Mouse (Mus musculus) embryonic facial prominence, embryonic 11.5 days (tissue): Measurements from ENCODE around the gene Src. TPM values are rescaled to one million over a fixed set of nuclear protein-coding genes. Genes with fewer than 3 reads are reported as not detected.
A peak's percentile ranks its signal among the peaks of the same experiment; 100 is the strongest.

Experiments
- ATAC-seq: fragments of 200-750 bp; cut with Nextera tagmentation; replicated peaks from 2 replicates; pipeline ENCODE4 v1.8.0; 2017; ENCODE audit warnings: low read depth; ENCODE audit not compliant: insufficient number of reproducible peaks, low FRiP score, low TSS enrichment
- DNase-seq: peaks from one replicate; pipeline ENCODE4 v3.0.0-alpha.2; 2015; ENCODE audit warnings: low spot score
- H3K27ac ChIP-seq: fragments of 300-500 bp; sonication (generic); replicated peaks from 2 replicates; pipeline ENCODE4 v1.5.1; 2014; ENCODE audit warnings: mild to moderate bottlenecking, low read depth, low read length, control low read depth
- H3K27me3 ChIP-seq: fragments of 300-500 bp; sonication (generic); 2 replicates; pipeline ENCODE4 v1.6.1; 2014; ENCODE audit warnings: mild to moderate bottlenecking, low read length, moderate library complexity, mixed read lengths; ENCODE audit not compliant: control insufficient read depth, insufficient read depth
- H3K36me3 ChIP-seq: fragments of 300-500 bp; sonication (generic); replicated peaks from 2 replicates; pipeline ENCODE4 v1.6.1; 2014; ENCODE audit warnings: low read depth, mild to moderate bottlenecking, low read length, moderate library complexity, mixed read lengths; ENCODE audit not compliant: control insufficient read depth, insufficient read depth
- H3K4me1 ChIP-seq: fragments of 300-500 bp; sonication (generic); 2 replicates; pipeline ENCODE4 v1.6.1; 2014; ENCODE audit warnings: low read length, mixed read lengths; ENCODE audit not compliant: control insufficient read depth, insufficient read depth
- H3K4me2 ChIP-seq: fragments of 300-500 bp; sonication (generic); 2 replicates; pipeline ENCODE4 v1.6.1; 2014; ENCODE audit warnings: low read depth, mild to moderate bottlenecking, control low read depth, low read length, moderate library complexity
- H3K4me3 ChIP-seq: fragments of 300-500 bp; sonication (generic); 2 replicates; pipeline ENCODE4 v1.5.1; 2014; ENCODE audit warnings: low read depth, low read length, control low read depth
- H3K9ac ChIP-seq: fragments of 300-500 bp; sonication (generic); replicated peaks from 2 replicates; pipeline ENCODE4 v1.6.1; 2014; ENCODE audit warnings: mild to moderate bottlenecking, control low read depth, low read length
- H3K9me3 ChIP-seq: fragments of 300-500 bp; sonication (generic); replicated peaks from 2 replicates; pipeline ENCODE4 v1.6.1; 2016; ENCODE audit warnings: mild to moderate bottlenecking, low read length, inconsistent platforms, mixed read lengths; ENCODE audit not compliant: control insufficient read depth
- WGBS: fragments of 180-500 bp; shearing (Covaris S2); extraction: QIAGEN DNeasy Blood & Tissue Kit; methylation state at CpG from one replicate; pipeline ENCODE4 v1.1.7; 2014; 5-methylcytosine and 5-hydroxymethylcytosine counted together
- polyA plus RNA-seq: library from polyadenylated mRNA; unstranded; fragments of >200 nt; fragmentation: Nextera tagmentation; extraction: Ambion mirVana; gene quantifications from 2 replicates; pipeline ENCODE4 v1.2.1, GENCODE M21; 2014

Src gene
- polyA plus RNA-seq, 1 experiment from 2014 or later: 13.9 TPM

DNA sequence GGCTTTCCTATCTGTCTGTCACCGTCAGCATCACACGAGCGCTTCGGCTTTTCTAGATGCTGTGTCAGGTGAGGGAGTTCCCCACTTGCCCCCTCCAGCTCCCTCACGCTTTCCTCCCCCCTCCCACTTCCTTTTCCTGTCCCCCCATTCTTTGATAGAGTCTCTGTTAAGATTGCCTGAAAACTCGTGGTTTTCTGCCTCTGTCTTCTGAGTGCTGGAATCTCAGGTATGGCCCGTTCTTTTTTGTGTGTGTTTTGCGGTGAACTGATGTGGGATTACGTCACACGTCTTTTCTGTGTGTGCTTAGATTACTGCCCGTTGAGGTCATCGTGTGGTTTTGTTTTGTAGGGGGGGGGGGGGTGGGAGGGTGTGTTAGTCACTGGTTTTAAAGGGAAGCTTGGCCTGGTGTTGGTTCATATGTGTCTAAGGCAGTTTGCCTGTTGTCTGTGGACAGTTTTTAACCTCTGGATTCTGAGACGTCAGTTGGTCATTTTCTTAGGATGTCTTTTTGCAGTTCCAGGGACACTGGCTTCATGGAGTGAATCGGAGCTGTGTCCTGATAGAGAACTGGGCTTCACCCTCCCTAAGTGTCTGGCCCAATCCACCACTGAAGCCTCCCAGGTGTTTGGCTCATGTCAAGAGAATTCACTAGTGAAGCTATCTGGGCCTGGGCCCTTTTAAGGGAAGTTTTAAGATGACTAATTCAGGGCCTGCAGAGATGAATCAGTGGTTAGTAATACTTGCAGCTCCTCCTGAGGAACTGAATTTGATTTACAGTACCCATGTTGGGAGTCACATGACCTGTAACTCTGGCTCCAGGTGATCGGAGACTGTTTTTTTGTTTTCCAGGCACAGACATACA is 29.3 kb downstream of the Src start:
- Histone ChIP-seq H3K4me2 (no peak overlapping the region), H3K36me3 (no peaks in the 10 kb centered on the region; the same call in 1 of the 2 replicates), H3K9me3 (no peaks in the 10 kb centered on the region), H3K9ac (no peak overlapping the region), H3K4me3 (no peak overlapping the region), H3K27ac (no peak overlapping the region), H3K4me1 (no peaks in the 10 kb centered on the region), H3K27me3 (no peaks in the 10 kb centered on the region)
- 83% methylated on average over 15 of the region's 15 CpGs for WGBS
- ATAC-seq: no peak
- no peak for DNase-seq

DNA sequence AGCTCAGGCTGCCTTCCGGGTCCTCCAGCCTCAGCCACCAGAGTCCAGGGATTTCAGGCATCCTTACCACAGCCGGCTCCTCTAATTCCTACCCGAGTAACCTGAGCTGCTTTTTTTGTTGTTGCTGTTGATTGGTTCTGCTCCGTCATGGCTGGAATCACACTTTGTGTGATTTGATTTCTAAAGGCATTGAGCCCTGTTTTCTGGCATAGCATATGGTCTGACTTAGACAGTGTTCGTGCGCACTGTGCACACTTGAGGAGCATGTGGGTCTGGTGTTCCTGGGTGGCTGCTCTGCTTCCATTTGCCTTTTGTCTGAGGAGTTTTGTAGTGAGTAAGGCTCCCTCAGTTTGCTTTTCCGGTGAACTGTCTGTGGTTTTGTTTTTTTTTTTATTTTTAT is 30.1 kb downstream of the Src start:
- DNase-seq (peak; percentile 71), ATAC-seq (peak; percentile 60; the same call in 1 of the 2 replicates)
- no peaks in the 10 kb centered on the region; the same call in 1 of the 2 replicates for H3K36me3 ChIP-seq
- H3K9me3 ChIP-seq: no peaks in the 10 kb centered on the region
- no peaks in the 10 kb centered on the region for H3K4me1 ChIP-seq
- H3K4me3 ChIP-seq: no peak overlapping the region
- 52% methylated on average over 7 of the region's 7 CpGs for WGBS
- no peak overlapping the region for H3K4me2 ChIP-seq
- H3K27ac ChIP-seq: no peak overlapping the region
- no peak overlapping the region for H3K9ac ChIP-seq
- no peaks in the 10 kb centered on the region for H3K27me3 ChIP-seq

- Histone ChIP-seq H3K27me3 (no peaks in the 10 kb centered on the region), H3K4me2 (no peak overlapping the region), H3K9me3 (no peaks in the 10 kb centered on the region), H3K36me3 (no peaks in the 10 kb centered on the region), H3K27ac (no peak overlapping the region), H3K9ac (no peak overlapping the region), H3K4me1 (no peaks in the 10 kb centered on the region), H3K4me3 (no peak overlapping the region)
- 84% methylated on average over 3 of the region's 3 CpGs for WGBS
- no peak for ATAC-seq
- DNase-seq: no peak
These were observed 32.7 kb downstream of the Src start for GRCm38 (mm10) chr2:157450905-157451304.

GRCm38 (mm10) chr2:157451372-157452040 is 33.3 kb downstream of the Src start:
- no peak for ATAC-seq

GRCm38 (mm10) chr2:157457100-157457806 is 39.0 kb downstream of the Src start:
- no peaks in the 10 kb centered on the region for H3K9me3 ChIP-seq
- peak; percentile 94 for DNase-seq
- H3K4me2 ChIP-seq: peak overlapping the region; percentile 29
- H3K9ac ChIP-seq: peak overlapping the region; percentile 76
- 2% methylated on average over 56 of the region's 56 CpGs for WGBS
- peaks cover 13% of the 10 kb centered on the region for H3K4me1 ChIP-seq
- no peaks in the 10 kb centered on the region for H3K27me3 ChIP-seq
- H3K27ac ChIP-seq: peak overlapping the region; percentile 62
- H3K36me3 ChIP-seq: no peaks in the 10 kb centered on the region; the same call in 1 of the 2 replicates
- H3K4me3 ChIP-seq: peak overlapping the region; percentile 18
- peak; percentile 65 for ATAC-seq

More at GRCm38 (mm10) chr2:157451372-157452040, 33.3 kb downstream of the Src start:
- Histone ChIP-seq H3K36me3 (no peaks in the 10 kb centered on the region), H3K4me2 (no peak overlapping the region), H3K9ac (no peak overlapping the region), H3K27ac (no peak overlapping the region), H3K4me1 (no peaks in the 10 kb centered on the region), H3K4me3 (no peak overlapping the region), H3K9me3 (no peaks in the 10 kb centered on the region), H3K27me3 (no peaks in the 10 kb centered on the region)
- DNase-seq: no peak
- 89% methylated on average over 7 of the region's 7 CpGs for WGBS

DNA sequence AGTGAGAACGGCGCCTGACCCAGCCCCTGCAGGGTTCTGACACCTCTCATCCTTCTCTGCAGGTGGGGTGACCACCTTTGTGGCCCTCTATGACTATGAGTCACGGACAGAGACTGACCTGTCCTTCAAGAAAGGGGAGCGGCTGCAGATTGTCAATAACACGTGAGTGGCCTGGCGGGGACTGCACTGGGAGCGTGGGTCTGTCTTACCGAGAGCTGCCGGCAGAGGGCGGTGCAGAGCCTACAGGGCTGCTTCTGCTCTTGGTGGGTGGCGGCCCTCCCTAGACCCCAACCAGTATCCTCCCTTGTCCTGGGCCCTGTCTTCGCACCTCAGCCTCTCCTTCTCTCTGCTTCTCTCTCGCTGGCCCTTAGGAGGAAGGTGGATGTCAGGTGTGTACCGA is 40.2 kb downstream of the Src start:
- no peaks in the 10 kb centered on the region for H3K27me3 ChIP-seq
- H3K27ac ChIP-seq: 0 out of 2 replicates have a peak overlapping the region, but pooled peaks have one; percentile 28
- H3K4me1 ChIP-seq: peaks cover 25% of the 10 kb centered on the region
- H3K9me3 ChIP-seq: no peaks in the 10 kb centered on the region
- DNase-seq: peak; percentile 86
- H3K4me2 ChIP-seq: no peak overlapping the region
- no peaks in the 10 kb centered on the region; the same call in 1 of the 2 replicates for H3K36me3 ChIP-seq
- no peak overlapping the region for H3K4me3 ChIP-seq
- WGBS: 6% methylated on average over 14 of the region's 14 CpGs
- 0 out of 2 replicates have a peak, but pooled peaks have one; percentile 0 for ATAC-seq
- H3K9ac ChIP-seq: peak overlapping the region; percentile 37

- H3K27ac ChIP-seq: peak overlapping the region; percentile 32; the same call in 1 of the 2 replicates
- peak overlapping the region; percentile 39 for H3K9ac ChIP-seq
- DNase-seq (no peak), ATAC-seq (no peak)
- H3K4me3 ChIP-seq: no peak overlapping the region
- 44% methylated on average over 5 of the region's 5 CpGs for WGBS
- H3K27me3 ChIP-seq: no peaks in the 10 kb centered on the region
- H3K4me2 ChIP-seq: no peak overlapping the region
- H3K36me3 ChIP-seq: no peaks in the 10 kb centered on the region; the same call in 1 of the 2 replicates
- peaks cover 37% of the 10 kb centered on the region for H3K4me1 ChIP-seq
- H3K9me3 ChIP-seq: no peaks in the 10 kb centered on the region
These were observed 41.5 kb downstream of the Src start for GRCm38 (mm10) chr2:157459736-157460135.
